Mouse (Mus musculus) T-cell, adult 2 months (primary cell): ENCODE results near the gene Hsbp1.
A peak's percentile ranks its signal among the peaks of the same experiment; 100 is the strongest.
"Not testable (repeated sequence)": the region's sequence is repeated elsewhere in the genome, so short reads cannot be mapped to it uniquely, and the experiment has no call there.

Source experiments
- DNase-seq: peaks from one replicate; pipeline ENCODE4 v3.0.0; 2022; ENCODE audit warnings: low spot score

Gene Hsbp1

GRCm38 (mm10) chr8:119344190-119344856 is at the start of gene Hsbp1:
Gene Hsbp1, plus strand, starts transcription at chr8:119344488.
- DNase-seq: peak; percentile 94

DNA sequence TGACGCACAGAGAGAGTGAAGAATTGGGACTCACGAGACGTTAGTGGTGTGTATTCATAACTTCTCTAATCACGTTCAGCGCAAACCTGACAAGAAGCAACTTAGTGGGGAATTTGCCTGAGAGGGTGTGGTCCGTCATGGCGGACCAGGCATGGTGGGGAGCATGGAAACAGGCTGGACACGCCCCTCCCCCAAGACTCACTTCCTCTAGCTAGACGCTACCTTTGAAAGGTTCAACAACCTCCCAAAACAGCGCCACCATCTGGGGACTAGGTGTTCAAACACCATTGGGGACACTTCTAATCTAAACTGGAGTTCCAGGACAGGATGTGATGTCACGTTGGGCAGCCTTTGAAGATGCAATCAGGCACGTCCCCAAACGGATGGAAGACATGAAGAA is 48.8 kb upstream of the Hsbp1 start:
- no peak for DNase-seq

DNA sequence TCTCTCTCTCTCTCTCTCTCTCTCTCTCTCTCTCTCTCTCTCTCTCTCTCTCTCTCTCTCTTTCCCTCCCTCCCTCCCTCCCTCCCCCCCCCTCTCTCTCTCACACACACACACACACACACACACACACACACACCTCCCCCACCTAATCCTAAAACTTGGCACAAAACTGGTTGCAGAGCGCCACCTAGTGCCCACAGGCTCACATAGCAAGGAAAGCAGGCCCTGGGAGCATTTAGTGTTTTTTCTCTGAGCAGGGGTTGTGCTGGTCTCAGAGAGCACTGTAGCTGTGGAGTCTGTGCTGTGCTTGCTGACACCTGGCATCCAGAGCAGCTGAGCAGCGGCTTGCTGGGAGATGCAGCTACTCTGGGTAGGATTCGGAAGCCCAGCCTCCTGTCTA is 46.5 kb upstream of the Hsbp1 start:
- not testable (repeated sequence) for DNase-seq

DNA sequence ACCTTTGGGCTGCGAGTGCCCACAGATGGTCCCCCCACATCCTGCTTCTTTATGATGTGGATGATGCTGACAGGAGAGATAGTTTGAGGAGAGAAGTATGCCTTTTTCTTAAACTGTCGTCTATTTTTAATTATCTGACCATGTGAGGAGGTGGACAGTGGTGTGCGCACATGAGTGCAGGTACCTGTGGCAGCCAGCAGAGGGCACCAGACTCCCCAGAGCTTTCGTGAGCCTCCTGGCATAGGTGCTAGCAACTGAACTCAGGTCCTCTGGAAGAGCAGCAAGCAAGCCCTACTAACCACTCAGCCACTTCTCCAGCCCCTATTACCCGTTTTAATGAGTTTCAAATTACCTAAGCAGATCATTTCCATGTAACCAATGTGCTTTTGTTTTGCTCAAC is 44.0 kb upstream of the Hsbp1 start:
- DNase-seq: no peak

DNA sequence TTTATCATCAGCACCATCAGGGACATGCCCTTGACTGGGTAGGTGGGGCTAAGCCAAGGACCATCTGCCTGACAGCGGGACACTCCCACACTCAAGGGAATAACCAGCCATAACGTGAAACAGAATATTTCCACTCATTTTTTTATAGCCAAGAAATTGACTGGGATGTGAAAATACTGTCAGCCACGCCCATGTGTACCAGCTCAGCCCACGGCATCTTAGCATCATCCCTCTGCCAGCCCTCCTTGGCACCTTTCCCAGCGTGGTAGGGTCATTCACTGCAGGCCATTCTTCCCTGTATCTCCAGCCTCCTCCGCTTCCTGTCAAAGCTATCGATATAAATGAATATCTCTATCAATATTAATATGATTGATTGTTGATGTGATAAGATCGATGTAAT is 40.1 kb upstream of the Hsbp1 start:
- no peak for DNase-seq

DNA sequence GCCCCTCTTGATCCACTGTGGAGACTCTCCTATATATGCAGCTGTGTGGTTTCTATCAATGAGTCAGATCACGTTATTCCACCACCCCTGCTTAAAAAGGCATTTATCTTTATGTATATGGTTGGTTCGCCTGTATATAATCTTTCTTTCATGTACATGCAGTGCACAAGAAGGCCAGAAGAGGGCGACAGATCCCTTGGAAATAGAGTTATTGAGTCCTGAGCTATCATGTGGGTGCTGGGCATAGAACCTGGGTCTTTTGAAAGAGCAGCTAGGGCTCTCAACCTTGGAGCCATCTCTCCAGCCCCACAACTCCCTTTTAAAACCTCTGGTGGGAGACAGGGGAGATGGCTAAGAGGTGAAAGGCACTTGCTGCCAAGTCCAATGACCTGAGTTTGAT is 32.9 kb upstream of the Hsbp1 start:
- DNase-seq: peak; percentile 31

GRCm38 (mm10) chr8:119323215-119323614 is 21.1 kb upstream of the Hsbp1 start:
- no peak for DNase-seq

DNA sequence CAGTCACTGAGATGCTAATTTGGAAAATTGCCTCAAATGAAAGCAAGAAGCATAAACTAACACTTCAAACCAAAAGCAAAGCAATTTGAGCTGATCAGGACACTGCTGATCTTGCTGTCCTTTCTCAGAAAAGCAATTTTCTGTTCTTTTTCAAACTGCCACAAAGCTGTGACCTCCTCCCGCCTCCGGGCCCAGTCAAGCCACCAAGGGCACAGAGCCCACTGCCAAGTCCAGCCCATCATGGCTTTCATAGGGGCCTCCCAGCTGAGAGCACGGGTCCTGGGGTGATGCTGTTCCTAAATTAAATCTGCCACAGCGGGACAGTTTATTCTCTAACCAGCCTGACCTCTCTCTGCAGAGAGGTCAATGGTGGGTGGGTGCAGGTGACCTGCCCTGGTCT is 4.7 kb upstream of the Hsbp1 start:
- DNase-seq: no peak

DNA sequence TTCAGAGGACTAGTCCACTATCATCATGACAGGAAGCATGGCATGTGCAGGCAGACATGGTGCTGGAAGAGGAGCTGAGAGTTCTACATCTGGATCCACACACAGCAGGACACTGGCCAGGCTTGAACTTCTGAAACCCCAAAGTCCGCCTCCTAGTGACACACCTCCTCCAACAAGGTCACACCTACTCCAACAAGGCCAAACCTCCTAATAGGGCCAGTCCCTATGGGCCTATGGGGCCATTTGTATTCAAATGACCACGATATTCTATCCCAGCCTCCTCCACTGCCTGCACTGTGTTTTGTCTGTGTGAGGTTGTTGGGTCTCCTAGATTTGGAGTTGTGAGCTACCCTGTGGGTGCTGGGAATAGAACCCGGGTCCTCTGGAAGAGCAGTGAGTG is 682 bp upstream of the Hsbp1 start:
- no peak for DNase-seq

DNA sequence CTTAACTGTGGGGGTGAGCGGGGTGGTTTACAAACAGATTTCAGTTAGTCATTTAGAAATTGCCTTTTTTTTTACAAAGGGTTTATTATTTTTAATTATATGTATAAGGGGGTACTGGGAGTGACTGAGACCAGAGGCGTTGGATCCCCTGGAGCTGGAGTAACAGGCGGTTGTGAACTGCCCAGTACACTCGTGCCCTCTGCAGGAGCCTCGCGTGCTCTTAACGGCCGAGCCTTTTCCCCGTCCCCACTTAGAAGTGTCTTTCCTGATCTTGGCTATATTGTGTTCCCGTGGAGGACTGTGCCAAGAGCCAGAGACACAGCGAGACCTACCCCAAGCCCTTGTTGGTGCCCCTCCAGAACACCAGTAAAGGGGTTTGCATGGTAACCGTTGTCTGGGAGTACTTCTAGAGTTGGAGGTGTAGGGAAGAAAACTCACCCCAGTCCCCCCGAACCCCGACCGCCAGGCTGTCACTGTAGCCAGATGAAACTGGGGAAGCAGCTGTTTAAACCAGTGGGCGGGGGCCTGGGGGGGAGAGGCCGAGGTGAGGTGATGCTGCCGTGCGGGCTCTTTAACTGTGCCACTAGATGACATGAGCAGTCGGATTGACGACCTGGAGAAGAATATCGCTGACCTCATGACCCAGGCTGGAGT is 868 bp downstream of the Hsbp1 start:
- DNase-seq: no peak

- no peak for DNase-seq
Observed at GRCm38 (mm10) chr8:119345683-119346075, 1.4 kb downstream of the Hsbp1 start.

DNA sequence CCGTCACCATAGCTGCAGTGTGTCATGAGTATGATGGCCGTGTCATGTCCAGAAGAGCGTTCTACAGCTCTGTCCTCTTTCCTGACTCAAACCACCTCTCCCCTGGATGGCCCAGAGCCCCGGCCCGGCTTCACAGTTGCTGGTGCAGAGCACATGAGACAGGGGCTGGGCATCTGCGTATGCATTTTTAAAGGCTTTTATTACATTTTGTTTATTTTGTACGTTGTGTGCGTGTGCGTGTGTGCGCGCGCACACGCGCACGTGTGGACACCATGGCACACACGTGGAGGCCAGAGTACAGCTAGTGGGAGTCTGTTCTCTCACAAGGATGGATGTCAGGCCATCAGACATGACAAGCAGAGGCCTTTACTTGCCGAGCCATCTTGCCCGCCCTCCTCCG is 7.4 kb downstream of the Hsbp1 start:
- no peak for DNase-seq

DNA sequence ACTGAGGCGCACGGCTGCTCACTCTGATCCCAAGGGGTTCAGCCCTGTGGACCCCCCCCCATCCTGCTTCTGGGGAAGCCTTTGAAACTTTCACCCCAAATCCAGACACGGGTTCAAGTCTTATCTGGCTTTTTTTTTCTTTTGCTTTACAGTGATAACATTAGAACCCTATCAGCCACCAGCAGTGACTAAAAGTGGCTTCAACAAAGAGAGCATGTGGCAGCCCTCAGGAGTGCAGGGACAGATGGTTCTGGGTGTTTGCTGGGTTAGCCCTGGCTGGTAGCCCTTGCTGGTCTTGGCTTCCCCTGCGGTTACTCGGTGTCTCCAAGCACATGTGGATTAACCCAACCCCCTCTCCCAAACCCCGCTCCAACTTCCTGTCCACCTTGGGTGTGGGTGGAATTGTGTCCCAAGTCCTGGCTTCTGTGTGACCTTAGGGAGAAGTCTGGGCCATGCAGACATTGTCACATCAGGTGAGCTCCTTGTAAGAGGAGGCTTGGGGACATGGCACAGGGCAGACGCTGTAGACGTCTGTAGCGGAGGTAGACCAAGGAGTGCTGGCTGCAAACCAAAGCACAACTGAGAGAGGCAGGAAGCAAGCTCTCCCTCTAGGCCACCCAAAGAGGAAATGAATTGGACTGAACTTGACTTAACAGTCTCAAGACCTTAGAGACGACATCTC is 8.8 kb downstream of the Hsbp1 start:
- DNase-seq: peak; percentile 16

DNA sequence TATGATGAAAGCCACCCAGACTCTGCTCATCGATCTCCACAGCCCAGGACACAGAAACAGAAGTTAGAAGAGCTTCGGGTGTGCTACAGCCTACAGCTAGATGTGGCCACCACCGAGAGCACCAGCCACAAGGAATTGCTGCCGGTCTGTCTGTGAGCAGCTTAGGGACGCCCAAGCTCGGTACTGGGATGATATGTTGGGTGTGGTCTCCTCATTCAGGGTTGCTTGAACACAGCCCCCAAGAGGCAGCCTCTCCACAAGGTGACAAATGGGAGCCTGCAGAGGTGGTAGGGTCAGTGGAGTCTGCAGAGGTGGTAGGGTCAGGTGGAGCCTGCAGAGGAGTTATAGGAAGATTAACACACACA is 9.4 kb downstream of the Hsbp1 start:
- no peak for DNase-seq

DNA sequence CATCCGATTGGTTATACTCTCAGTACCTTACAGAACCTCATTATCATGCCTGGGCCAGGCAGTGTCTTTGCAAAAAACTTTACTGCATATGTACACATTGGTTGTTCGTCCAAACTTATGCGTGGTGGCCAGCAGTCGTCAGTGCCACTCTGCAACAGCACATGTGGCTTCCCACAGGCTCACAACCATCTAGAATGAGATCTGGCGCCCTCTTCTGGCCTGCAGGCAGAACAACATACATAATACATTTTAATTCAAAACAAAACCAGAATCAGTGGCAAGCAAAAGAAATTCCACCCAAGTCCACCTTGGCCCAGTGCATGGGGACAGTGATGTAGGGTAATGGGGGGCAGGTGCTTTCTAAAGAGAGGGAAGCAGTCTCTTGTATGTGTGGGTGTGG is 12.3 kb downstream of the Hsbp1 start:
- not testable (repeated sequence) for DNase-seq

DNA sequence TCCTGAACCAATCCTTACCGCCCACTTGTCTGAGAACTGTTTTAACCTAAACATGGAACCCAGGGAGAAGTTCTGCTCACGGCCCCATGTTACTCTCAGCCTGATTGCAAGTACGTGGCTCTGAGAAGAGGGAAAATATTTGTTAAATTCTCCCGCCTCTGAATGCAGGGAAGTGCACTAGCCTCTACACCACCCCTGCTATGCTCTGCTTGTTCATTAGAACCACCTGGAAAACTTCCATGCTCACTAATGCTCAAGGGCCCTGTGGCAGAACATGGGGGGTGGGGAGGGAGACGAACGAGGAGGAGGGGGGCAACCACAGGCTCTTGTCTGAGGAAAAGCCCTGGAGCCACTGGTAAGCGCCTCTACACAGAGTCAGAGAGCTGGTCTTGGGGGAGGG is 13.9 kb downstream of the Hsbp1 start:
- no peak for DNase-seq

GRCm38 (mm10) chr8:119358836-119359235 is 14.5 kb downstream of the Hsbp1 start:
- peak; percentile 28 for DNase-seq

DNA sequence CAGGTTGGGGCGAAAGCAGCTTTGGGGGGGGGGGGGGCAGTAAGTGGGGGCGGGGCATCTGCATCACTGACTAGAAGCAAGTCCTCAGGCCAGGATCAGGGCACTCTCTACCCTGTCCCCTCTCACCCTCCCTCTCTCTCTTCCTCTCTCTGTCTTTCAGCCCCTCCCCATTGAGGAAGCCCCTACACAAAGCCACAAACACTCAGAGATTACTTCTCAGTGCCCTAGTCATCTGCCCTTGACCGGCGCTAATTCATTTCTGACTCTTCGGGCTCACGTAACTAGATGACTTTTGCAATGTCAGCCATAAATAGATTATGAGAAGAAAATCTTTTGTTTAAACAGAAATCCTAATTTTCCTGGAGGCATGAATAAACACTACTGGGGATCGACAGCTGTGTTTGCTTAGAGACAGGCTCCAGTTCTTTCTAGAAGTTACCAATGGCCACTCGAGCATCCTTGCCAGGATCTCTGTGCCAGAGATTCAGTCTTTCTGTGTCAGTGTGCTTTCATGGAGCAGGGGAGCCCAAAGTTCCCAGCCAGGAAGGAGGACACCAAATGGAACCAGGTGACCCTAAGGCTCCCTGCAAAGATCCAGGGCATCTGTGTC is 16.5 kb downstream of the Hsbp1 start:
- no peak for DNase-seq

GRCm38 (mm10) chr8:119374716-119375115 is 30.4 kb downstream of the Hsbp1 start:
- DNase-seq: not testable (repeated sequence)

DNA sequence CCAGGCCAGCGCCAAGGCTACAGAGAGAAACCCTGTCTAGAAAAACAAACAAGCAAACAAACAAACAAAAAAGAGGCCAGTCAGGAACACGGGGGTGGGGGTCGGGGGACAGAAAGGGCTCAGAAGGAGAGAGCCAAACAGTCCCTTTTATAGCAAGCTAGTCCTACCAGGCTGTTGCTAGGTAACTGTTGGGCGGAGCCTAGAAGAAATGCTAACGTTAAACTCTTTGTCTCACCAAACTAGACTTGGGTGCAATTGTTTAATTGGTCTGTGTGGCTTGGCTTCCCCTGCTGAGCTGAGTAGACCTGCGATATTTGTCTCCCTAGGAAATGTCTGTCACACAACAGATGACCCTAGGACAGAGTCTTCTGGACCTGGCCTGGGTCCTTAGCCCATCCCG is 34.2 kb downstream of the Hsbp1 start:
- DNase-seq: no peak

- DNase-seq: peak; percentile 32
Observed at GRCm38 (mm10) chr8:119380619-119381018, 36.3 kb downstream of the Hsbp1 start.

- peak; percentile 58 for DNase-seq
Observed at GRCm38 (mm10) chr8:119384478-119384877, 40.2 kb downstream of the Hsbp1 start.

DNA sequence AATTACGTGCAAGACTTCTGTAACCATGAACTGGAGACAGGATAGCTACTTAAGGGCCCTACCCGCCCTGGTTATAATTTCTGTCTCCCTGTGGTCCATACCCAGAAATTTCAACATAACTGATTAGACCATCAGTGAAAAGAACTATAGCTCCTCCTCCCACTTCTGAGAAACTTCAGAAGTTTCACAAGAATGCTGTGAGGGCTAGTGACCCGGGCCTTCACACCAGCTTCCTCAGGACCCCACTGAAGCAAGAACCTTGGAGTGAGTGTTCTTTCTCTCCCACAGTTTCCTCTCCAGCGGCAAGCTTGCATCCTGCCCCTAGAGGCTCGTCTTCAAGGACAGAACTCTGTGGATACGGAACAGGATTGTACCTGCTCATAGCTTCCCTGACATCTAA is 41.6 kb downstream of the Hsbp1 start:
- DNase-seq: no peak
